Mouse (Mus musculus): ENCODE results near the gene Cep135.

The Cep135 gene

GRCm38 (mm10) chr5:76588551-76589283 lies at the start of gene Cep135:
Gene Cep135 (plus strand): TSS chr5:76588698.
- peak; percentile 93 for DNase-seq

DNA sequence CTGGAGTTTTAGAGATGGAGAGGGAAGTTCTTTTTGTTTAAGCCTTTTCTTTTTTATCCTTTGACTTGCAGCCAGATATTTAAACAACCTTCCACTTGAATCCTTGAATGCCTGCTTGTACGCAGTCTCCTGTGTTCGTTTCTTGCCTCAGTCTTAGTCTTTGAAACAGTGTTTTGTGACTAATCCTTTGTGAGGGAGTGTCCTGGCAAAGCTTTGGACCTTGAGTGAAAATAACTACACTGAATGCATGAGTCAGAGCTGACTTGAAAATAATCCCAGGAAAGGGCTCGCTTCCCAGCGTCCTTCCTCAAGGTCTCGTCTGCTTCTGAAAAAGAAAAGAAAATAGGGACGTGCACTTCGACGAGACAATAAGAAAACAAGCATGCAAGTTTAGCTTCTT lies 48.3 kb upstream of the Cep135 start:
- DNase-seq: no peak

GRCm38 (mm10) chr5:76540842-76541241 lies 47.7 kb upstream of the Cep135 start:
- no peak for DNase-seq

DNA sequence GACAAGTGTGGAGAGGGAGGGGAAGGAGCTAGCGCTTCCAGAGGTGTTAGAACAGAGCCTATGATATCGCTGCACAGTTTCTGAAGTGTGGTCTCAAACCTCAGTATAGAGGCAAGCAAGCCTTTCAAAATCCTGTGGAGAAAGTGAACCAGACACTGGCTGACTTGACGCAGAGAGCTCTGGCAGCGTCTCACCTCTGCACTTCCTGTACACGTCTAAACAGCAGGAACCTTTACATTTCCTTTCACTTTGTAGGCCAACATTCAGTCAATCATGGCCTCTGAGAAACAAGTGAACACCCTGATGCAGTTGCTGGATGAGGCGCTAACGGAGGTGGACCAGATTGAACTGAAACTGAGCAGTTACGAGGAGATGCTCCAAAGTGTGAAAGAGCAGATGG lies 45.3 kb upstream of the Cep135 start:
- no peak for DNase-seq

DNA sequence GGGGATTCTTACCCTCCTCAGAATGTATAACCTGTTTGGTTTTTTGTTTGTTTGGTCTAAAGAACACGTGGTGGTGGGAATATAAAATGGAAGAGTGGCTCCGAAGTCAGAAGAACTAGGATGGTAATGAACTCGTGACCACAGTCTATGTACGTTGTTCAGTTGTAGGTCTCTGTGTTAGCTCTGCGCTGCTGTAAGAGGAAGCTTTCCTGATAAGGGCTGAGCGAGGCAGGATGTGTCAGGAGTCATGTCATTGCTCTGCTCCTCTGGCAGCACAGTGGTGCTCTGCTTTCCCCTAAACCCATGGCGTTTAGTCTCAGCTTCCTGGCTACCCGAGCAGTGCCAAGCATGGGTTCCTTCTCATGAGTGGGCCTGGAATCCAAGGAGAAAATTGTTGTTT lies 38.1 kb upstream of the Cep135 start:
- no peak for DNase-seq

- DNase-seq: peak; percentile 82
Measured at GRCm38 (mm10) chr5:76565321-76565720, 23.2 kb upstream of the Cep135 start.

GRCm38 (mm10) chr5:76574251-76574650 lies 14.2 kb upstream of the Cep135 start:
- no peak for DNase-seq

GRCm38 (mm10) chr5:76577026-76577425 lies 11.5 kb upstream of the Cep135 start:
- no peak for DNase-seq

- DNase-seq: no peak
Measured at GRCm38 (mm10) chr5:76585378-76585777, 3.1 kb upstream of the Cep135 start.

DNA sequence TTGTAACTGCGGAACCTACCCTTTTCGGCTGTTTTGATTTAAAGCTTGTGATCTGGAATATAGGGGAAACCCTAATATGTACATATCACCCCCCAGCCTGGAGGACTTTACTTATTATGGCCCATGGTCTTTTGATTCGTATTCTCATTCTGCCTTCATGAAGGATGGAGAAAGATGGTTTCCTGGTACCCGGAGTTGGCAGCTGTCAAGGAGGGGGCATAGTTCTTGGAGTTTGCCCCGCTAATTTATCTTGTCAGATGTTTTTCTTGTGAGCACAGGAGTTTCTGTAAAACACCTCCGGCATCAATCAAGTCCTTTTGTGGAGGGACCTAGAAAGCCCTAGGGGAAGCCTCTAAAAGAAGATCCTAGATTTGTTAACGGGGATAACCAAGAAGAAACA lies 813 bp downstream of the Cep135 start:
- no peak for DNase-seq

GRCm38 (mm10) chr5:76590009-76590408 lies 1.5 kb downstream of the Cep135 start:
- no peak for DNase-seq

DNA sequence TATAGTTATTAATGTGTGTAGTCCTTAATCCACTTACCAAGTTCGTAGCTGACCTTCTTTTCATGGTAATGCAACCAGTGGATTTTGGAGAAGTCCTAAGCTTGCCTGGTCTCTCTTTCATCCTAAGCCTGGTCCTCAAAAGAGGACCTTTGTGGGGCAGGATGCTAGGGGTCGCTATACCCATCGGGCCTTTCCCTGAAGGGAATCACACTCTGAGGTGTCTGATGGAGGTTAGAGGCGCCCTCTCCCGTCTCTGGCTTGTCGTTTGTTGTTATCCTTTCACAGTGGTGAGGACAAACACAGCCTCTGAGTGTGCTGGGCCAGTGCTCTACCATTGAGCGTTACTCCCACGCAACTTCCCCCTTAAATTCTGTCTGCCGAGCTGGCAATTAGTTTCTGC lies 3.4 kb downstream of the Cep135 start:
- DNase-seq: no peak

- no peak for DNase-seq
Measured at GRCm38 (mm10) chr5:76609702-76610370, 21.3 kb downstream of the Cep135 start.

DNA sequence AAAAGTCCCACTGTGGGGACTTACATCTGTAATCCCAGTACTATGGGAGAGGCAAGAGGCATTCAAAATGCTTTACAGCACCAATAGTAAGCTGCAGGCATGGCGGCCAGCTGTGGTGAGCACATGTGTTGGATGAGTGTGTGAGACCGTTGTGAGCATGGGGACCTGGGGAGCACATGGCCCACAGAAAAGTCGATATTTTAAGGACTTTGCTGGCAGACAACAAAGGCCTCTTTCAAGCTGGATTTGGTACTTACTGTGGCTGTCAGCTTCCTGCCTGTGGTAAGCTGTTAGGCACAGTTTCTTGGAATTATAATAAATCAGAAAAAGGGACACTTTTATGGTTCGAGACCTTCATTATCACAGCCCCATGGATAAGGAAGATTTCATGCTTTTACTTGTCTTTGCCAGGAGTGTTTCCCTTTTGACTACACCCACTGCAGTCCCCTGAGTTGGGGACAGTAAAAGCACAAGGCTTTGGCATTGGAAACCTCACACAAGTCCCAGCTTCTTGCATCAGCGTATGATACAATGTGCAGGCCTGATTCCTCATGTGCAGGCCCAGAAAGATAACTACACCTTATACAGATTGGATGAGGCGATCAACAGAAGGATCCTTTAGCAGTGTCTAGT lies 24.5 kb downstream of the Cep135 start:
- no peak for DNase-seq

- DNase-seq: no peak
Measured at GRCm38 (mm10) chr5:76615276-76615675, 26.8 kb downstream of the Cep135 start.

DNA sequence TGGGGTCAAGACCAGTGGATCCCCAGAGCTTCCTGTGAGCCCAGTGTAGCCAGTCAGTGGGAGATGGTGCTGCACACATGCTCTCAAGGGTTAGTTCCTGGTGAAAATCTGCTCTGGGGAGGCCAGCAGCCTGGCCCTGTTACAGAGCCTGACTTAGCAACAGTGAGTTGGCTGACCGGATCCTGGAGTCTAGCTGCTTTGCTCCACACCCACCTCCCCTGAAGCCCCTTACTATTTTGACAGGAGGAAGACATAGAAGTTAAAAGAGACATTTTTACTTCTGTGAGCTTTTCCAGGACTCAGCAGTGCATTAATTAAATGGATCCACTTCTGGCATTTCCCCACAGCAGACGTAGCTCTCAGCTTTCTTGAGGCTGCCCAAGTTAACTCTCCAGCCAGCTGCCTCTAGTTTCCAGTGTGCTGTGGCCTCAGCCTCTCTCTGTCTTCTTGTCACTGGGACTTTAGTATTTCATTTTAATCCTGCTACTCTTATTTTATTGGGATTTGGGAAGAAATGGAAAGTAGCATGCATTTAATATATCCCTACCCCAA lies 27.8 kb downstream of the Cep135 start:
- no peak for DNase-seq

DNA sequence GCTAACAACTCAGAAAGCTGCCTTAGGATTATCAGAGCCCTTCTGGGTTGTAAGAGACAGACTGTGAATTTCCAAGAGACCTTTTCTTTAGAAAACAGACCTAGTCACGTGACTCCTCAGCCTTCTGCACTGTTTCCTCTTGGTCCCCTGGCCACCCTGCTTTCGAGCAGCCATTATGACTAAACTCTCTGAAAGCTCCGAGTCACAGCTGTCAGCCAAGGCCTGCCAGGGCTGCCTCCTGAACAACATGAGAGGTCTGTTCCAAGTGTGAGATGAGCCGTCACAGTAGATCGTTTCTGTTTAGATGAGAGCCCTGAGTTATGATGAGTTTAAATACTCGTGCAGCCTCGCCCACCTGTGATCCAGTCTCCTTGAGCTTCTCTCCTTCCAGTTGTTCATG lies 30.3 kb downstream of the Cep135 start:
- no peak for DNase-seq

DNA sequence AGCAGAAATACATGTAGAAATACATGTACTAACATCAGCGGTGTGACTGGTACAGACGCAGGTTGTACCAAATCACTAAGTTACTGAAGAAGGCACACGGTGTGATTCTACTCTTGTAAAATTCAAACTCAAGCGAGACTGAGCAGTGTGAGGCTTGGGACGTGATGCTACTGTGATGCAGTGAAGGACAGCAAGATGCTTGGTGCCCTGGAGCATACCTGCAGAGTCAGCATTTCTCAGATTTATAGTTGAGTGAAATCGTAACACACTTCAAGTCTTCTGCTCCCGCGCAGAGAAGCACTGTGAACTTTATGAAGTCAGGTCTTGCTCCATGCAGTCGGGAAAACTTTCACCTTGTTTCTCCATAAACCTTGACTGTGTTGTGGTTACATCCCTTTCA lies 35.3 kb downstream of the Cep135 start:
- DNase-seq: no peak

GRCm38 (mm10) chr5:76627770-76628169 lies 39.3 kb downstream of the Cep135 start:
- DNase-seq: no peak

DNA sequence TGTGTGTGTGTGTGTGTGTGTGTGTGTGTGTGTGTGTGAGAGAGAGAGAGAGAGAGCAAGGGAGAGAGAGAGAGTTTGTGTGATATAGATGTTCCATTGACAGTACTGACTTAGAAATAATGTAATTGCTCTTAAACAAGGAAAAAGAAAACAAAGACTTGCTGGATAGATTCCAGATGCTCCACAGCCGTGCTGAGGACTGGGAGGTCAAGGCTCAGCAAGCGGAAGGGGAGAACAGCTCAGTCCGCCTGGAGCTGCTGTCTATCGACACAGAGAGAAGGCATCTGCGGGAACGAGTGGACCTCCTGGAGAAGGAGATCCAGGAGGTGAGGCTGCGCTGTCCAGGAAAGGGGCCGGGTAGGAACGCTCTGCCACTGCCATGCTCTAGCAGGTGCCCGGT lies 45.5 kb downstream of the Cep135 start:
- no peak for DNase-seq

DNA sequence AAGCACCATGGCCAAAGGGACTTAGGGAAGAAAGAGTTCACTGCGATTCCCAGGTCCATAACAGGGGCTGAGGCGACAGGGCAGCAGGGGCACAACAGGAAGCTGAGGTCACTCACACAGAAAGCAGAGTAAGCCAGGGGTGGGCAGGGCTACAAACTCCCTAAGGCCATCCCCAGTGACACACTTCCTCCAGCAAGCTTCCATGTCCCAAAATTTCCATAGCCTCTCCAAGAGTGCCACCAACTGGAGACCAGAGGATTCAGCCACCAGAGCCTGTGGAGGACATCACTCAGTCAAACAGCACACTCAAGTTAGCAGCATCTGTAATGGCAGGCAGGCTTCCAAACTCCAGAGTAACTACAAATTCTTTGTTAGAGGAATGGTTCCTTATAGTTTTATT lies 47.1 kb downstream of the Cep135 start:
- DNase-seq: peak; percentile 45

DNA sequence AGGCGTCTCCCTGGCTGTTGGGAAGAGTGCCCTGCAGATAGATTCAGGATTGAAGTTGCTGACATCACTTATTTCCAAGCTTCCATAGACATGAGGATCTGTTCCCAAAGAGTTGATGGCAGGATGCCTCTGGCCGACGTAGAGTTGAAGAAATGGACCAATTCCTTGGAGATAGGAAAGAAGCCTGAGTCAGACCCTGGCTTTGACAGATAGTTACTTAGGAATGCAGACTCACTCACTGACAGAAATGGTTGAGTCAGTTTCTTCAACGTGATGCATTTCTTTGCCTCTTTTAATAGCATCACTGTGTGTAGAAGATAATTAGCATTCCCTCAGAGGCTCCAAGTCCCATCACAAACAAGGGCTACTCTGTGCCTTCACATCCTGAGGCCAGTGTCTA lies 53.6 kb downstream of the Cep135 start:
- no peak for DNase-seq

DNA sequence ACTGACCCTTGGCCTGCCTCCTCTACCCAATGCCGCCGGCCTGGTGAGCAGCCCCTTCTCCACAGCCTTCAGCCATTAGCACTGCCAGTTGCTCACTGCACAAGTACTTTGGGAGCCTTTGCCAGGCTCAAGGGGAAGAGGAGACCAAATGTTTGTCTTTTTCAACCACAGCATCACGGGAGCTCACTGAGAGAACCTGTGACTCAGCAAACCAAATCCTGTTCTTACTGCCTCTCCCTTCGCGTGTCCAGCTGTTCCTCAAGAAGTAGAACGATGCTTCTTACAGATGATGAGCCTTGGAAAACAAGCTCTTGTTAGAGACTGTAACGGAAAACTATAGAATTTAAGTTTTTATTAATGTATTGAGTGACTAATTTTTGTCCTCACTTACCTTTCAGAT lies 55.7 kb downstream of the Cep135 start:
- DNase-seq: no peak

Data from lung, postnatal 10 days (tissue).